Mouse (Mus musculus) CD4-positive, CD25-positive, alpha-beta regulatory T cell, adult 2 months (primary cell): ENCODE measurements around the gene Klhl8.
A peak's percentile ranks its signal among the peaks of the same experiment; 100 is the strongest.

ENCODE experiments used
- DNase-seq: peaks from one replicate; pipeline ENCODE4 v3.0.0-alpha.2; 2012; ENCODE audit warnings: low read depth, low spot score

Gene Klhl8

DNA sequence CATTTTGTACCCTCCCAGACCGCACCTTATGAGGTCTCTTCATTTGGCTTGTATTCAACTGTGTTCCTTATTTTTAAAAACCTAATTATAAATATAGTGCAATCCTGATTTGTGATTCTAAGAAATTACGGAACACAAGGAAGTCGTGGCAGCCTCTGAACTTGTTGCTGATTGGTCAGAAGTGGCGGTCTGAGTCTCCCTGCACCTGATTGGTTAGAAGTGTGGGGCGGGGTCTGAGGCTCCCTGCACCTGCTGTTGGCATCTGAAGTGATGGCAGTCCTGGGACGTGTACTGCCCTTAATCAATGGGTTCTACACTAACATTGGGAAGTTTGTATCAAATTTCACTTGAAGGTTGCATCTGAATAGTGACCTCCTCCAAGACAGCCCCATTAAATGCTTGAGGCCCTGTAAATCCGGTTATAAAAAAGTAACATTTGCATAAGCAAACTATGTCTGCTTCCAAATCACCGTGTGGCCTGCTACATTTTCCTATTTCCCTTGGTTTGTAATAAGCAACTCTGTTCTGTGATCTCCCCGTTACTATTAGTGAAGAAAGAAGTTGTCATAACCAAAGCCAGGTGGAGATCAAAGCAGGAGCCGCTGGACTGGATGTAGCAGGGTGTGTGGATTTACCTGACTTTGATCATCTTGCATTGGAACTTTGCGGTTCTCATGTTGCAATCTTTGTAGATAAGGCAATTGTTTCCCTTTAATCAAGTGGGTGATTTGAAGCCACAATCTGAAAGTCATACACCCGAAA, 5.7 kb upstream of the Klhl8 start:
- peak; percentile 5 for DNase-seq

GRCm38 (mm10) chr5:103914335-103915226, 3.5 kb upstream of the Klhl8 start:
- peak; percentile 50 for DNase-seq

- DNase-seq: no peak
These were observed 2.1 kb upstream of the Klhl8 start for GRCm38 (mm10) chr5:103913150-103913549.

GRCm38 (mm10) chr5:103911555-103911954, 496 bp upstream of the Klhl8 start:
- DNase-seq: peak; percentile 3

DNA sequence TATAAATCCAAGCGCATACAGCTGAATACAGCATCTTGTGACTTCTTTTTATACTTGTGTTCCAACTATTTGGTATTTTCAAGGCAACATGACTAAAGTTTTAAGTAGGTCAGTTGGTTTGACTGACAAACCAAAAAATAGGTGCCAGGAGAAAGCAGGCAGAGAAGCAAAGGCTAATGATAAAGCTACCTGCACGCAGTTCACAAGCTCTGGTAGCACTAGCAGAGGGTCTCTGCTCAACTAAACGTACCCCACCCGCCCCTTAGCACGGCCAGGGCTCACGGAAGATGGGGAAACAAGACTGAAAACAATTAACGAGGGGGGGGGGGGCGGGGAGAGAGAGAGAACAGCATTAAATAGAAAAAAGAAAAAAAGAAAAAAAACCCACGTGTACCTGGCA, 903 bp downstream of the Klhl8 start:
- DNase-seq: no peak

DNA sequence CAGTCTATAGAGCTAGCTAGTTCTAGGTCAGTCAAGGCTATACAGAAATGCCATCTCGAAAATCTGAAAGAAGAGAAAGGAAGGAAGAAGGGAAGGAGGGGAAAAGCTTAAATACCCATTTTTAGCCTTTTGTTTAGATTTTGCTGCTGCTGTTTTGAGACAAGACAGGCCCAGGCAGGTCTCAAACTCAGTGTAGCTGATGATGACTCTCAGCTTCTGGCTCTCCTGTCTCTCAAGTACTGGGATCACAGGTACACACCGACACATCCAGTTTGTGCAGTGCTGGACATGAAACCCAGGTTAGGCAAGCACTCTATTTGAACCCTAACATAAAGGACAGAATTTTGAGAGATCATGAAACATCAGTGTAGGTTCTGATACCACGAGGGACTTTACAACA, 1.6 kb downstream of the Klhl8 start:
- DNase-seq: no peak

DNA sequence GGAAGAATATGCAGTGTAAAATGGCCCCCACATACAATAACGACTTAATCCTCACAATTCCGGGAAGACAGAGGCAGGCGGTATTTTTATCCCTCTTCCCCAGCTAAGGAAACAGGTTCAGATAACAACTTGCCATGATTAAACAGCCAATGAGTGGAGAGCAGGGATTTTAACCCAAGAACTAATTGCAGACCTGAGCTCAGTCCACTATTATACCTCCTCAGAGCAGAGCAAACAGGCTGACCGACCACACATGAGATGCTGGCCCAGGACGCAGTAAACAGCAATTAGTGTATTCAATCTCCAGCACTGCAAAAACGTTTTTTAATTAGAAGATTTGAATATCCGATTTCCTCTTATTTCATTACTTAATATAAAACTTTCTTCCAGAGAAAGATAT, 2.2 kb downstream of the Klhl8 start:
- no peak for DNase-seq

DNA sequence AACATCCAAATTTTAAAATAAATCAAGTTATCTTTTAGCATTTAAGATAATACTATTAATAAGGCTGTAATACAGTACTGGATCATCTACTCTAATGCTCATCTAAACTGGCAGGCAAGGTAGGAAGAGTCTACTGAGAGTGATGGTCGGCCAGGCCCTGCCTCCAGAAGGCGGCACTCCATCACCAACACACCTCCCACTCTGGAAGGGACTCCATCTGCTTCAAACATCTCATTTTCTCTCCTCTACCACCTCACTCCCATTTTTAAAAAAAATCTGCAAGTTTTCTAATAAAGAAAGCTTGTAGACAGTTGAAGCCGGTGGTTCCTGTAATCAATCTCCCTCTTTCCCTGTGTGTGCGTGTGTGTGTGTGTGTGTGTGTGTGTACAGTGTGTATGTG, 3.2 kb downstream of the Klhl8 start:
- DNase-seq: no peak

DNA sequence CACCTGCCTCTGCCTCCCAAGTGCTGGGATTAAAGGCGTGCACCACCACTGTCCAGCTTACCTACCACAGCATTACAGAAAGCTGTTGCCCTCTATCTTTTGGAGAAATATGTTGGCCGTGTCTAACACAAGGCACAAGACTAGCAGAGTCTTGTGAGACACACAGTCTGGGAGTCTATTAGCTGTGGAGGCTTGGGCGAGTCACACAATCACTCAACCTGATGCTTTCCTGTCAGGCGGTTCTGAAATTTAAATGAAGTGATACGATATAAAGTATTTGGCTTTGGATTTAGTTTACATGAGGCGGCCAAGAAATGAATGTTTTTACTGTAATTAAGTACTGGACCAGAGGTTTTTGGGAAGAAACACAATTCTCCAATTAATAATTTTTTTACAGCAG, 4.9 kb downstream of the Klhl8 start:
- no peak for DNase-seq

- DNase-seq: no peak
These were observed 12.7 kb downstream of the Klhl8 start for GRCm38 (mm10) chr5:103898310-103898709.

GRCm38 (mm10) chr5:103889766-103890165, 21.3 kb downstream of the Klhl8 start:
- DNase-seq: no peak

- no peak for DNase-seq
These were observed 47.3 kb downstream of the Klhl8 start for GRCm38 (mm10) chr5:103863759-103864158.

DNA sequence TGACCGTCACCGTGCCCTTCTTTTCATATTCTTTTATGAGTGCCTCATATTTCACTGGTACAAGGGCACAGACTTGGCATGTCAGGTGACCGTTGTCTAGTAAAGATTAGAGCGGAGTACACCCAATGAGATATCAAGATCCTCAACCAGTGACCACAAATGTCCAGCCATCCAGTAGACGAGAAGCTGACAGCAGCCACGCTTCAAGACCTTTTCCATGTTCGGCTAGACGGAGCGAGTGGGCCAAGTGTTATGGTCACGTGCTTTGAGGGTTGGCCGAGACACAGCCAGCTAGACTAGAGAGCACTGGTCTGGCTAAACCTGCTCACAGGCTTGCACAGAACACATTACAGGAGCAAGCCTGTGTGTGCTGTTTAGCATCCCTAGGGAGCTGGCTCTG, 50.4 kb downstream of the Klhl8 start:
- DNase-seq: no peak

DNA sequence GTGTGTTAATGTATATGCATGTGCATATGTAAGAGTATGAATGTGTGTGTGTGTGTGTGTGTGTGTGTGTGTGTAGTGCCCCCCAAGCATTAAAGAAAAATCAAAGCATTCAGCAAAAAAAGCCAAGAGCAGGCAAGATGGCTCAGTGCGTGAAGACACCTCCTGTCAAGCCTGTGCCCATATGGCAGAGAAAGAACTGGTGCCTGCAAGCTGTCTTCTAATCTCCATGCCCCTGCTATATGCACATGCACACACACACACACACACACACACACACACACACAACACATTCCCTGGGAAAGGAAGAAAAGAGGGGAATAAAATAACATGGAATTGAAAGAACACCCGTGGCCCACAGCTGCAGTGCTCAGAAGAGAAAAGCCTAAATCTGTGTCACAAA, 53.9 kb downstream of the Klhl8 start:
- DNase-seq: no peak

GRCm38 (mm10) chr5:103856286-103857009, 54.6 kb downstream of the Klhl8 start:
- DNase-seq: peak; percentile 65

DNA sequence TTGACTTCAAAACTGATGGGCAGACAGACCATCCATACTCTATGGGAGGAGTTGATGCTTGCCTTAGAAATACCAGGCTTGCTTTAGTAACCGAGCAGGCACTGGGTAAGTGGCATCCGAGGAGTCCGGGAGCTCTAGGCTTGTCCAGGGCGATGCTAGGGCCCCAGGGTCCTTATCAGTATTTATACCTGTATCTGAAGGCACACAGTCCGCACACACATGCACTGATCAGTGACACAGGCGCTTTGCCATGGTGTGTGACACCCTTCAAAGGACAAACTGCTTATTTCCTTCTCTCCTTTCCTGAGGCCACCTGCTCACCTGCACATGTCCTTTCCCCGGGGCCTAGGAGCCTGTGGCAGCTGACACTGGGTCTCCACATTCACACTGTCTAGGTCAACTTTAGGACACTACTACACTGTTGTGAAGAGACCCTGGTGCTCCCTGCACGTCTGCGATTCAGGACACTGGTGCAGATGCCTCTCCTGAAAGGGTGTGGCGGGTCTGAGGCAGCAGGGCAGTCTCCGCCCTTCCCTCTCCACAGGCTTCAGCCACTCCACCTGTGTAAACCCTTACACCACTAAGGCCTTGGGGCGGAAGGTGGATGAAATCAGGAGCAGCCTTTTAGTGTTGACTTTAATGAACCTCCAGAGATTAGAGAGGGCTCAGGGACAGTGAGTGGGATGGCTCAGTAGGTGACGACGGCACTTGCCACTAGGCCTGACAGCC, 55.4 kb downstream of the Klhl8 start:
- no peak for DNase-seq

- no peak for DNase-seq
These were observed 56.3 kb downstream of the Klhl8 start for GRCm38 (mm10) chr5:103854807-103855194.

GRCm38 (mm10) chr5:103854041-103854806, 56.8 kb downstream of the Klhl8 start:
- no peak for DNase-seq

DNA sequence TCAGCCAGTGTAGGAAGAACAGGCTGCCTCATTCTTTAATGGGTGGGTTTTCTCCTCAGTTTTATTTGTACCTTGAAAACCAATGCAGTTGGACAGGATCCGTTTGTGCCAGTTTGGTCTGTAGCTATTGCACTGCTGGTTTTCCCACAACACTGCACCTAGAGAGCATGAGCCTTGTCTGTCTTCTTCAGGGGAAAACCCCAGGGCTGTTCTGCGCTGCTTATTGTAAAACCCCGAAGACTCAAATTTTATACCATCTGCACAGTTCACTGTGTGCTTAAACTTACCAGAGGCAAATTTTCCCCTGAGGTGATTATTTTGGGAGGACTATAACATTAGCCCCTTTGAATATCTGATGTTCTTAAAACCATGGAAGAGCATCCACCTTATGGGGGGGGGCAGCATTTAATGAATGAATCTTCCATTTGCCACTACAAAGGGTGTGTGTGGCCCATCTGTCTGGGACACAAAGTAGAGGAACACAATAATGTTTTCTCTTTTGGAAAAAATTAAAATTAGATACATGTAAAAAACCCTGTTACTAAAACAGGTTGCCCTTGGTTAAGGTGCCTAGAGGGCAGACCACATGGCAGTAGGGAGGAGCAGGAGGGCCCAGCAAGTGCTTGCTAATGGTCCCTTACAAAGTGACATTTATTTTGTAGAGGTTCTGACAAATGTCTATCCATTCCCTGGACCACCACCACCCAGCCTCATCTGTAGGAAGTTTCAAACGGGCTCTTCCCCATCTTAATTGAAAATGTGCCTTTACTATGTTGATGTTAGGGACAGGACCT, 58.1 kb downstream of the Klhl8 start:
- DNase-seq: peak; percentile 22

DNA sequence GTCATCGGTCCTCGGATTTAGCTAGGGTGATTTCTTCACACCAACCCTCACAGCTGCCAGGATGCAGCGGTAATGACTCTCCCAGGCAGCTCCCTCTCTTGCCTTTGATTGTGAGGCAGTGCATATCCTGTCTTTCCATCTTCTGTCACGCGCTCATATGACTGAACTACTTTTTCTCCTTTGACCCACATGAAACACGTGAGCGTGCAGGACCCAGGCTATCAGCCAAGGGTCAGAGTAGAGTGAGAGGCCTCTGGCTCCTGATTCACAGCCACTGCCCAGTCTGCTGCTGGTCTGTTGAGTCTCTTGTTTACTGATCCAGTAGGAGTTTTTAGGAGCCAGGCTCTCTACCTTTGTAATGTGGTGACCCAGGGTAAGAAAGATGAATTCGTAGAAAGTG, 62.5 kb downstream of the Klhl8 start:
- no peak for DNase-seq
